Mouse (Mus musculus): Measurements from ENCODE around the gene Abcd3.
"Not testable (repeated sequence)": the region's sequence is repeated elsewhere in the genome, so short reads cannot be mapped to it uniquely, and the experiment has no call there.

- TF ChIP-seq CHD2 (IDR thresholded peaks at IDR 0.05; ENCODE audit: low read depth, low read length); MAFK (IDR thresholded peaks at IDR 0.05; ENCODE audit: insufficient read depth, low read depth, low read length); ZC3H11A (IDR thresholded peaks at IDR 0.05; ENCODE audit: borderline replicate concordance, low read depth, low read length): not testable (repeated sequence)
These were observed 41.8 kb downstream of the Abcd3 start for GRCm38 (mm10) chr3:121773336-121773735.

Measured in ES-E14 (cell line).